14 mouse cellular contexts compared by ENCODE assay signal in genomic region chr2:132001696-132002334, GRCm38 (mm10).
"Had no signal": no experiment of that assay in that cellular context is flagged by ENCODE, and none has a peak within 500 bp of the region (broad histone marks: within the 10 kb centered on the region; RNA-seq: fewer than 3 reads in every experiment).

No protein-coding gene starts in this region.

- H3K4me1 ChIP-seq: liver, embryonic 13.5 days; midbrain, embryonic 13.5 days had no signal

- H3K9me3 ChIP-seq: intestine, embryonic 15.5 days; kidney, embryonic 15.5 days; liver, embryonic 13.5 days; midbrain, embryonic 13.5 days had no signal

- H3K9ac ChIP-seq: intestine, embryonic 15.5 days; kidney, embryonic 15.5 days; liver, embryonic 13.5 days; liver, postnatal 0 days; midbrain, embryonic 13.5 days had no signal

- H3K4me3 ChIP-seq: intestine, embryonic 15.5 days; kidney, embryonic 15.5 days; liver, embryonic 13.5 days; midbrain, embryonic 13.5 days had no signal

- H3K27ac ChIP-seq: hindbrain, postnatal 0 days; intestine, embryonic 15.5 days; kidney, embryonic 15.5 days; liver, embryonic 13.5 days; midbrain, embryonic 13.5 days had no signal

- DNase-seq: kidney, adult 18-20 months; kidney, postnatal 4 days; left cerebral cortex, postnatal 4 days; liver, embryonic 13.5 days; liver, postnatal 0 days; retina, postnatal 1 day; right cerebral cortex, postnatal 4 days; spleen, adult 18-20 months; thymus, adult 18-20 months; thymus, postnatal 14 days had no signal

- H3K4me2 ChIP-seq: intestine, embryonic 15.5 days; kidney, embryonic 15.5 days; liver, embryonic 13.5 days; midbrain, embryonic 13.5 days had no signal

- H3K36me3 ChIP-seq: intestine, embryonic 15.5 days; liver, embryonic 13.5 days had no signal

- H3K27me3 ChIP-seq: intestine, embryonic 15.5 days; kidney, embryonic 15.5 days; liver, embryonic 13.5 days; midbrain, embryonic 13.5 days had no signal

- ATAC-seq: hindbrain, postnatal 0 days; intestine, embryonic 15.5 days; liver, postnatal 0 days; midbrain, embryonic 13.5 days had no signal
